19 mouse cellular contexts compared by ENCODE assay signal in the genomic region with DNA sequence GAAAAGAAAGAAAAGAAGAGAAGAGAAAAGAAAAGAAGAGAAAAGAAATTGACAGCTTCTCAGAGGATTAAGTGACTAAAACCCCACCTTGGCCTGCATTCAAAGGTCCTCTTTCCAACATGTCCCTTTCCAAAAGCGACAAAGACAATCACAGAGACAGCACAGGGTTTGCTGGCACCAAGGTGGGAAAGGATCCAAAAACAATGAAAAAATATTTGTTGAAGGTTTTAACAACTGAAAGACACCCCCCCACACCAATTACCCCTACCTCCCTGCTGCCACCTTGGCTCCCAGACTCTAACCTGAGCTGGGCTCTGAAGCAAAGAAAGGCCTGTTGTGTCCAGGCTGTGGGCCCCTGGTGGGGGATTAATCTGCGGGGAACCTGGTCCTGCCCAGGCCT.
DNase-seq lines count a peak whose midpoint lies in the region; ATAC-seq lines count a peak whose summit lies in the region.
"Had no signal": no experiment of that assay in that cellular context is flagged by ENCODE, and none has a peak within 500 bp of the region (broad histone marks: within the 10 kb centered on the region; RNA-seq: fewer than 3 reads in every experiment).

No protein-coding gene starts in this region.

- H3K36me3 ChIP-seq in forebrain, embryonic 14.5 days (ENCODE audit: control insufficient read depth, insufficient read depth, low read length) = no peaks in the 10 kb centered on the region
- H3K36me3 ChIP-seq in forebrain, embryonic 11.5 days (ENCODE audit: control insufficient read depth, insufficient read depth, low read length) = no peaks in the 10 kb centered on the region
- no peaks in the 10 kb centered on the region for H3K36me3 ChIP-seq in midbrain, embryonic 10.5 days
- H3K36me3 ChIP-seq in midbrain, embryonic 16.5 days (ENCODE audit: control insufficient read depth, insufficient read depth, low read length) = no peaks in the 10 kb centered on the region
- H3K36me3 ChIP-seq in limb, embryonic 10.5 days = no peaks in the 10 kb centered on the region
- H3K36me3 ChIP-seq: heart, embryonic 12.5 days; hindbrain, embryonic 13.5 days had no signal

- no peak overlapping the region for H3K9ac ChIP-seq in forebrain, embryonic 14.5 days (ENCODE audit: low read length)
- H3K9ac ChIP-seq in forebrain, embryonic 11.5 days (ENCODE audit: low read length) = no peak overlapping the region
- no peak overlapping the region for H3K9ac ChIP-seq in midbrain, embryonic 16.5 days (ENCODE audit: low read depth, low read length)
- H3K9ac ChIP-seq: heart, embryonic 12.5 days; hindbrain, embryonic 13.5 days had no signal

- no peaks in the 10 kb centered on the region for H3K27me3 ChIP-seq in forebrain, embryonic 14.5 days (replicated peaks; ENCODE audit: control insufficient read depth, insufficient read depth, low read length)
- no peaks in the 10 kb centered on the region for H3K27me3 ChIP-seq in forebrain, embryonic 11.5 days (ENCODE audit: control insufficient read depth, insufficient read depth, low read length)
- H3K27me3 ChIP-seq in midbrain, embryonic 10.5 days (ENCODE audit: low read depth, poor library complexity, severe bottlenecking) = no peaks in the 10 kb centered on the region
- H3K27me3 ChIP-seq in midbrain, embryonic 16.5 days (ENCODE audit: control insufficient read depth, insufficient read depth, low read depth, low read length) = no peaks in the 10 kb centered on the region
- H3K27me3 ChIP-seq in limb, embryonic 10.5 days (ENCODE audit: low read depth, poor library complexity, severe bottlenecking) = no peaks in the 10 kb centered on the region
- H3K27me3 ChIP-seq: hindbrain, embryonic 13.5 days had no signal

- H3K9me3 ChIP-seq in forebrain, embryonic 14.5 days (replicated peaks; ENCODE audit: control insufficient read depth, low read length) = no peaks in the 10 kb centered on the region
- H3K9me3 ChIP-seq in forebrain, embryonic 11.5 days (ENCODE audit: control insufficient read depth, low read length) = no peaks in the 10 kb centered on the region
- H3K9me3 ChIP-seq in midbrain, embryonic 10.5 days (replicated peaks) = no peaks in the 10 kb centered on the region
- no peaks in the 10 kb centered on the region for H3K9me3 ChIP-seq in midbrain, embryonic 16.5 days (replicated peaks; ENCODE audit: control insufficient read depth, low read length, poor library complexity, severe bottlenecking)
- H3K9me3 ChIP-seq in limb, embryonic 10.5 days (replicated peaks) = no peaks in the 10 kb centered on the region

- no peak overlapping the region for H3K27ac ChIP-seq in forebrain, embryonic 14.5 days (ENCODE audit: low read depth, low read length)
- no peak overlapping the region for H3K27ac ChIP-seq in forebrain, embryonic 11.5 days (ENCODE audit: low read depth, low read length)
- H3K27ac ChIP-seq in midbrain, embryonic 10.5 days (replicated peaks) = peak overlapping the region; percentile 75
- H3K27ac ChIP-seq in midbrain, embryonic 16.5 days (ENCODE audit: low read length) = no peak overlapping the region
- peak overlapping the region; percentile 43; the same call in 1 of the 2 replicates for H3K27ac ChIP-seq in limb, embryonic 10.5 days
- H3K27ac ChIP-seq: heart, adult 2 months; hindbrain, embryonic 13.5 days; hindbrain, postnatal 0 days had no signal

- ATAC-seq in forebrain, embryonic 14.5 days = no peak
- ATAC-seq in forebrain, embryonic 11.5 days (replicated peaks; ENCODE audit: low FRiP score) = no peak
- ATAC-seq in midbrain, embryonic 16.5 days = no peak
- ATAC-seq: forebrain, embryonic 16.5 days; hindbrain, postnatal 0 days had no signal

- DNase-seq in forebrain, embryonic 14.5 days (ENCODE audit: low spot score) = peak; percentile 37
- DNase-seq in forebrain, embryonic 11.5 days (ENCODE audit: low spot score) = no peak
- no peak for DNase-seq in midbrain, embryonic 10.5 days (ENCODE audit: low spot score)
- DNase-seq in limb, embryonic 10.5 days (ENCODE audit: low spot score) = no peak
- no peak for DNase-seq in embryo, embryonic 11 days
- DNase-seq: adrenal gland, adult 2 months; adrenal gland, postnatal 25 days; cerebellum, adult 11 months; cerebellum, adult 8-10 months; cerebellum, postnatal 25 days; gastrocnemius, postnatal 14 days; heart, adult 2 months; heart, postnatal 36 days; kidney, adult 11 months had no signal

- H3K4me2 ChIP-seq in forebrain, embryonic 14.5 days (ENCODE audit: low read length) = no peak overlapping the region
- no peak overlapping the region for H3K4me2 ChIP-seq in forebrain, embryonic 11.5 days (ENCODE audit: low read depth, low read length, severe bottlenecking)
- H3K4me2 ChIP-seq in midbrain, embryonic 16.5 days (ENCODE audit: low read length) = no peak overlapping the region
- H3K4me2 ChIP-seq: heart, embryonic 12.5 days; hindbrain, embryonic 13.5 days had no signal

- H3K4me1 ChIP-seq in forebrain, embryonic 14.5 days (ENCODE audit: control insufficient read depth, insufficient read depth, low read length) = no peaks in the 10 kb centered on the region
- H3K4me1 ChIP-seq in forebrain, embryonic 11.5 days (replicated peaks; ENCODE audit: control insufficient read depth, insufficient read depth, low read length) = 0 out of 2 replicates have a peak, but pooled peaks cover 2% of the 10 kb centered on the region
- H3K4me1 ChIP-seq in midbrain, embryonic 10.5 days = peaks cover 6% of the 10 kb centered on the region
- no peaks in the 10 kb centered on the region for H3K4me1 ChIP-seq in midbrain, embryonic 16.5 days (ENCODE audit: control insufficient read depth, insufficient read depth, low read length)
- H3K4me1 ChIP-seq in limb, embryonic 10.5 days = 0 out of 2 replicates have a peak, but pooled peaks cover 4% of the 10 kb centered on the region
- H3K4me1 ChIP-seq: heart, embryonic 12.5 days; hindbrain, embryonic 13.5 days had no signal

- no peak overlapping the region for H3K4me3 ChIP-seq in forebrain, embryonic 14.5 days (ENCODE audit: low read depth, low read length)
- H3K4me3 ChIP-seq in forebrain, embryonic 11.5 days (ENCODE audit: low read depth, low read length) = no peak overlapping the region
- H3K4me3 ChIP-seq in midbrain, embryonic 10.5 days = no peak overlapping the region
- H3K4me3 ChIP-seq in midbrain, embryonic 16.5 days (ENCODE audit: low read depth, low read length) = no peak overlapping the region
- H3K4me3 ChIP-seq in limb, embryonic 10.5 days = no peak overlapping the region
- H3K4me3 ChIP-seq: heart, adult 2 months; heart, embryonic 12.5 days; hindbrain, embryonic 13.5 days had no signal

- WGBS in forebrain, embryonic 14.5 days = 4% methylated on average over 2 of the region's 2 CpGs
- 9% methylated on average over 2 of the region's 2 CpGs for WGBS in forebrain, embryonic 11.5 days
- 9% methylated on average over 2 of the region's 2 CpGs for WGBS in midbrain, embryonic 10.5 days
- 9% methylated on average over 2 of the region's 2 CpGs for WGBS in midbrain, embryonic 16.5 days
- WGBS in limb, embryonic 10.5 days = 59% methylated on average over 2 of the region's 2 CpGs

Comparison
In these comparisons a context has a peak if more than half of its experiments do, and no peak if none do; other contexts are left out.
1. H3K27ac ChIP-seq: peak in midbrain, embryonic 10.5 days (single experiment) and limb, embryonic 10.5 days (single experiment); none in forebrain, embryonic 14.5 days (single experiment), forebrain, embryonic 11.5 days (single experiment) and midbrain, embryonic 16.5 days (single experiment).